Mouse (Mus musculus) neutrophil, adult 83 days (primary cell): ENCODE results near the gene Ppp1r27. TPM values are rescaled to one million over a fixed set of nuclear protein-coding genes. Genes with fewer than 3 reads are reported as not detected.

Source experiments
- total RNA-seq, 2 experiments: library from RNA; stranded (reverse); gene quantifications; one replicate each; pipeline ENCODE4 v1.2.4; 2023

Ppp1r27 gene
- under 1 TPM in 1 of 2 experiments, not detected in 1; 0.75 TPM for total RNA-seq

DNA sequence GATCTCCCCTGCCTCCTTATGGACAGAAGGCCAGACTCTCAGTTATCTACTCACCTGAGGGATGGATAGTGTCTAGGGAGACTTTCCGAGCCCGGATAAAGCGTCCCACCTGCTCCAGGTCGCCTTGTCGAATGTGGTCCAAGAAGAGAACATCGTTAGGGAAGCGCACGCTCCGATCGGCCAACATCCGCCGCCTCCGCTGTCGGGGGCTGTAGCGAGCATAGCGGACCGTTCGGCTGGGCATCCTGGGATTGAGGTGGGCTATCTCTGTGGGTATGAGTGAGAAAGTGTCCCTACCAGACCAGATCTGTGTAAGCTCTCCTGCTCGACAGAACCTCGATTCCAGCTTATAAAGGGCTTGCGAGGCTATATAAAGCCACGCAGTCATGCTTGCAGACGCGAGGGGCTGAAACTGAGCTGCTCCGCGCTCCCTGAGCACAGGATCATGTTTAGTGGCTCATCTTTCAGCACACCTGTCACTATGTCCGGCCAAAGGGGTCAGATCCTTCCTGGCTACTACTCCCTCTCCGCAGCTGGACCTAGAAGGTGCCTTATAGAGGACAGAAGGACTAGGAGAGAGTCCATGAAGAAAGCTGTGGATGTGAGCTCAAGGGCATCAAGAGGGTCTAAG lies at the start of gene Ppp1r27:
Gene Ppp1r27, minus strand, starts transcription at position 323 of the 631 bp plus-strand sequence.

DNA sequence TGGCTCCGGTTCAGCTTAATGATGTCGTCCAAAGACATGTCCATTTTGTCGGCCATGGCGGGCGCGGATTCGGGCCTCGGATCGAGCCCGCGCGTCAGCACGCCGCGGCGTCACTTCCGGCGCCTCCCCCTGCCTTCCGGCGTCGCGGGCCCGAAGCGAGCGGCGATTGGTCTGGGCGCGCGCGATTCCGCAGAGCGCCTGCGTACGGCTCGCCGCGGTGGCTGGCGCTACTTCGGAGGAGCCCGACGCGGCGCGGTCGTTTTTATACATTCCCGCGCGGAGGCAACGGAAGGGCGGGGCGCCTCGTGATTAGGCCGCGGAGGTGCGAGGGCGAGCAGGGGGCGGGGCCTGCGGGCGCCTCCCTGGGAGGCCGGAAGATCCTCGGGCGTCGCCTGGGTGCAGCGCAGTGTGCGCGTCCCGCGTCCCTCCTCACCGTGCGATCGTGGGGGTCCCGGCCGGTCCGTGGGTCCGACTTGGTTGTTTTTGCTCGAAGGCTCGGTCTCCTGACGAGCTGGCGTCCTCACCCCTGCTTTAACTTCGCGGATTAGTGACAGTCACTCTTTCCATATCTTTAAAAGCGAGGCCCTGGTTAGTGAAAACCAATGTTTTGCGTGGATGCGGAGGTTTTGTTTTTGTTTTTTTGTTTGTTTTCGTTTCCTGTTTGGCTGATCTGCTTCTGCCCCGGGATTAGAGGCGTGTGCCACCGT lies 47.5 kb upstream of the Ppp1r27 start, which contains the start of the genes Alyref and Anapc11:
Gene Alyref, minus strand, starts transcription at position 83 of the 707 bp plus-strand sequence.
Gene Anapc11, plus strand, starts transcription at position 139 of the 707 bp plus-strand sequence.

DNA sequence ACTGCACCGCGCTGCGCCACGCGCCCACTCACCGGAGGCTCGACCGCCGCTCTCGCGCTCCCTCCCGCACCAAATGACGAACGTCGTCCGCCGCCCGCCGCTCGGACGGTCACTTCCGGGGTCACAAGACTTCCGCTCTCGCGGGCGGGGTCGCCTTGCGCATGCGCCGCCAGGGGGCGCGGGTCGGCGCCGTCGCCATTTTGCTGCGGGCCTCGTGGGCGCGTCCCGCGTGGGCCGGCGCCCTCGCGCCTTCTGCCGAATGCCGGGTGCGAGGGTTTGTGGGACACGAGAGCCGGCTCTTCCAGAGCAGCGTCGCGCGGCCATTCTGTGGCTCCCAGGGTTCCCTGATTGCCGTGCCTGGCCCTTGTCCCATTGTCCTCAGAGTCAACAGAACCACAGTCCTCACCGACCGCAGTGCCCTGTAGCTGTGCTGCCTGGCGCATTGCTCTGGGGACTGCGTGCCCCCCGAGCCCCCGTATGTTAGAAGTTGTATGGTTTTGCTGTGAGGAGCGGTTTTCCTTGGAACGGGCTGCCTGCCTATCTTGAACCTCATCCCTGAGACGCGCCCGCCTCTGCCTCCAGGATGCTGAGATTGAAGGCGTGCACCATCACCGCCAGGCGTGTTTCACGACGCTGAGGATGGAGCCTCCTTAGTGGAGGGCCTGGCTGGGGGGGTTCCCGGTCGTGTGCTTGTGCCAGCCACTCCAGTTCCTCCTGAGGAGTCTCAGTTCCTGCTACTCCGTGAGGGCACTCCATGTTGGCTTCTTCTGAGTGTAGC lies 30.7 kb upstream of the Ppp1r27 start, which contains the start of gene Arhgdia:
Gene Arhgdia, minus strand, starts transcription at position 135 of the 778 bp plus-strand sequence.

DNA sequence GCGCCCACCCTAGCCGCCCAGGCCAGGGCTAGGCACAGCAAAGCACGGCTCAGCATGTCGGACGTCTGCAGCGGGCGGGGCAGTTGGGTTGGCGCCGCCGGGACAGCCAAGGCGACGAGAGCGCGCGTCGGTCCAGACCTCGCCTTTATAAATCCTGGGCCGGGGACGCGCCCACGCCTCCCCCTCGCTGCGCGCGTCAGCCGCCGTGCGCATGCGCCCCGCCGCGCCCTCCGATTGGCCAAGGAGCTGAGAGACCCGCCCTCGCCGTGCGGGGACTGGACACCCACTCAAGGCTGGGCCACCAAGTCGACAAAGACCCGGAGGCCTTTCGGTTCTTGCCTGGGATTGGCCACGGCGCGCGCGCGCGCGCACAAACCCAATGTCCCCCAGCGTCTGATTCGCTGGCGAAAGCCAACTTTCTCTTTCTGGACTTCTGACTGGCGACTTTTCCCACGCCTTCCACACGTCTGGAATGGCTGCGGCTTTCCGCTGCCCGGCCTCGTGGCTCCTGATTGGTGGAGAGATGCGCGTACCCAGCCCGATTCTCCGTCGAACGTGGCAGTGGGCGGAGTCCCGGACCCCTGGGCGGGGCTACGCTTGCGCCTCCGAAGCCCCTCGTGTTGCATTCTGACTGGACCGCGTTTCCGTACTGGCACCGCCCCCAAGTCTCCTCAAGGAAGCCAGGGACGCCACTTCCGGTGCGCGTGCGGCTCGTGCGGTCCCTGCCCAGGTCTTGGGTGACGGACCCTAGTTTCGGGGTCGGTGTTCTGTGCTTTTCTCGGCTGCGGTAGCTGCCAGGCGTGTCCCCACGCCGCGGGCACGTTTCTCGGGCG lies 22.0 kb upstream of the Ppp1r27 start, which contains the start of gene P4hb:
Gene P4hb, minus strand, starts transcription at position 502 of the 833 bp plus-strand sequence.

DNA sequence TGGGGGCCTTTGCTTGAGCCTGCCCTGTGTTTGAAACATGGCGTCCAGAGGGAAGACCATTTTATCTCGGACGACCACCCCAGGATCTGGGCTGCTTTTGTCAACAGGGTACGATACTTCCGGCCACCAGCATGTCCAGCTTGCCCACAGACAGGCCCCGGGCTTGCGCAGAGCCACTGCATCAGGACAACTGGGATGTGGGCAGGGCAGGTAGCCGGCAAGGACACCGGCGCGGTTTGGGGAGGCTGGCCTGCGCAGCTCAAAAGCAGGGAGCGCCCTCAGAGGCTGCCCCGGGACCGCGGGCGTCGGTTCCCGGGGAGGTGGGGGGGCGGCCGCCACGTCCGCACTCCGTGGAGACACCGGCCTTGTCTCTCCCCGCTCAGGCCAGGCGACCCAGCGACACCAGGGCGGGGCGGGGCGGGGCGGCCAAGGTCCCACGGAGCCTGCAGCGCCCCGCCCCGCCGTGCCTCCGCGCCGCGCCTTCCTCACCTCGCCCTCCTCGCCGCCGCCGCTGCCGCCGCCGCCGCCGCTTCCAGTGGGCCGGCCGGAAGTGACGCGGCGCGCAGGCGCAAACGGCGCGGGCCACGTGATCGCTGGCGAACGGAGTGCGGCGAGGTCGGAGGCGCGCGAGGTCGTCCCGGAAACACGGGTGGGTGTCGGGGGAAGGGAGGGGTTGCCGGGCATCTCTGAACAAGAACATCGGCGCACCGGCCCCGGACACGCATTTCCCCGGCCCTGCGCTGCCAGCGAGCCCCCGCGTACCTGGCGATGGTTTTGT lies 1.6 kb downstream of the Ppp1r27 start, which contains the start of gene Mcrip1:
Gene Mcrip1, minus strand, starts transcription at position 560 of the 778 bp plus-strand sequence.

DNA sequence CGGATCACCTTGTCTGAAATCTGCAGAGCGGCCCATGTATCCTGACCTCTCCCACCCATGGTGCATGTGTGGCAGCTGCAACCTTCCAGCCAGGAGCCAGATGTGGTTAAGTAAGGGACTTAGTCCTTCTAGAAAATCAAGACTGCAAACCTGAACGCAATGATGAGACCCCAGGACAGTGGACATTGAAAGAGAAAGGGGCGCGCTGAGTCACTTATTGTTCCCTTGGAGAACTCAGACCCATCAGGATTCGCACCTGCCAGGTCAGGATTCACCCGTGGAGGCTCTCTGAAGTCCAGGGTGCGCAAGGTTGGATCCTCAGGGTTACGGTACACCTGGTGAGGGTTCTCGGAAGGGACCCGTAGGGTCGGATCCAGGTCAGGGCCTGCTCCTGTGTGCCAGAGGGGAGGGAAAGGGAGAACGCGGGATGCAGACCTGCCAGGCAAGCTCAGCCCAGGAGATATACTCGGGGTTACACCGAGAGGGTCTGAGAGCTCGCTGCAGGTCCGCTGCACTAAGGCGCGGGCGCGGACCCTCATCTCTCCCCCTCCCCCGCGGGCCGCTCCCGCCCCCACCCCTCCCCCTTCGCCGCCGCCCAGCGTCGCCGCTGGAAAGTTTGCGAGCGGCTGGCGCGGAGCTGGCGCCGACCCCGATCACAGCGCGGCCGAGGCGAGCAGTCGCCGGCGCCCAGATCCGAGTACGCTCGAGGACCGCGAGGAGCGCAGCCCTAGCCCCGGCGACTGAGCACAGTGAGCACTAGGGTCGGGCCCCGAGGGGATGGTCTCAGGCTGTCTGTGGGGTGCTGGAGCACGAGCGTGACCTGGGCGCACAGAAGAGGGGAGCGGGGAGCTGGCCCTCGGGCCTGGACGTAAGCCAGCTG lies 20.6 kb downstream of the Ppp1r27 start, which contains the start of gene Gcgr:
Gene Gcgr, plus strand, starts transcription at position 615 of the 880 bp plus-strand sequence.

Other genes with a start within 250 kb of the Ppp1r27 start
- gene Actg1, start 202.6 kb downstream of the Ppp1r27 start, total RNA-seq: 1,000 to 10,000 TPM; 3,735 to 3,853 TPM
- gene Fscn2, start 189.6 kb downstream of the Ppp1r27 start, total RNA-seq: under 1 TPM; 0.53 to 0.61 TPM
- 10 to 100 TPM; 11.2 to 13.9 TPM for gene Faap100, start 172.4 kb downstream of the Ppp1r27 start, total RNA-seq
- 10 to 100 TPM; 48.6 to 50.6 TPM for gene Nploc4, start 113.4 kb downstream of the Ppp1r27 start, total RNA-seq
- 1 to 10 TPM in 1 of 2 experiments, not detected in 1; 6.7 TPM for gene Tspan10, start 108.5 kb downstream of the Ppp1r27 start, total RNA-seq
- gene Pde6g, start 97.6 kb downstream of the Ppp1r27 start, total RNA-seq: not detected
- 1 to 10 TPM; 4.1 to 7.9 TPM for gene Oxld1, start 93.1 kb downstream of the Ppp1r27 start, total RNA-seq
- gene Ccdc137, start 93.0 kb downstream of the Ppp1r27 start, total RNA-seq: 10 to 100 TPM; 12.4 to 14.5 TPM
- gene Arl16, start 83.5 kb downstream of the Ppp1r27 start, total RNA-seq: 10 to 100 TPM in 1 of 2 experiments, 1 to 10 TPM in 1; 8.7 to 10.5 TPM
- gene Mrpl12, start 66.5 kb downstream of the Ppp1r27 start, total RNA-seq: 10 to 100 TPM; 18.3 to 23.1 TPM
- gene Slc25a10, start 59.3 kb downstream of the Ppp1r27 start, total RNA-seq: 10 to 100 TPM; 16.4 to 19.3 TPM
- gene Gcgr, start 20.4 kb downstream of the Ppp1r27 start, total RNA-seq: not detected
- 10 to 100 TPM; 34.2 to 37.3 TPM for gene Mcrip1, start 1.4 kb downstream of the Ppp1r27 start, total RNA-seq
- 100 to 1,000 TPM; 266 to 274 TPM for gene P4hb, start 22.1 kb upstream of the Ppp1r27 start, total RNA-seq
- gene Arhgdia, start 30.5 kb upstream of the Ppp1r27 start, total RNA-seq: 100 to 1,000 TPM; 361 to 393 TPM
- 100 to 1,000 TPM; 143 to 147 TPM for gene Alyref, start 47.2 kb upstream of the Ppp1r27 start, total RNA-seq
- gene Anapc11, start 47.3 kb upstream of the Ppp1r27 start, total RNA-seq: 10 to 100 TPM; 49.3 to 52.8 TPM
- 1 to 10 TPM; 1.2 to 1.5 TPM for gene Npb, start 57.3 kb upstream of the Ppp1r27 start, total RNA-seq
- 10 to 100 TPM; 37.2 to 38.3 TPM for gene Pcyt2, start 66.8 kb upstream of the Ppp1r27 start, total RNA-seq
- gene Sirt7, start 74.1 kb upstream of the Ppp1r27 start, total RNA-seq: 100 to 1,000 TPM; 119 to 120 TPM
- gene Mafg, start 82.5 kb upstream of the Ppp1r27 start, total RNA-seq: 100 to 1,000 TPM; 107 to 135 TPM
- gene Pycr1, start 92.6 kb upstream of the Ppp1r27 start, total RNA-seq: 1 to 10 TPM; 1.1 to 1.2 TPM
- not detected for gene Myadml2, start 97.0 kb upstream of the Ppp1r27 start, total RNA-seq
- under 1 TPM in 1 of 2 experiments, not detected in 1; 0.39 TPM for gene Notum, start 110.0 kb upstream of the Ppp1r27 start, total RNA-seq
- 10 to 100 TPM; 85.4 to 88.2 TPM for gene Aspscr1, start 121.8 kb upstream of the Ppp1r27 start, total RNA-seq
- 10 to 100 TPM; 33.5 to 39.0 TPM for gene Cenpx, start 162.6 kb upstream of the Ppp1r27 start, total RNA-seq
- 10 to 100 TPM; 12.8 to 17.1 TPM for gene Lrrc45, start 162.8 kb upstream of the Ppp1r27 start, total RNA-seq
- gene Rac3, start 170.3 kb upstream of the Ppp1r27 start, total RNA-seq: under 1 TPM in 1 of 2 experiments, not detected in 1; 0.33 TPM
- gene Dcxr, start 176.1 kb upstream of the Ppp1r27 start, total RNA-seq: 1 to 10 TPM; 8.3 to 8.5 TPM
- 1 to 10 TPM; 7.3 to 9.0 TPM for gene Cbr2, start 181.0 kb upstream of the Ppp1r27 start, total RNA-seq
- gene Hmga1b, start 211.7 kb upstream of the Ppp1r27 start, total RNA-seq: 10 to 100 TPM; 40.0 to 43.8 TPM
- gene Rfng, start 233.1 kb upstream of the Ppp1r27 start, total RNA-seq: 10 to 100 TPM; 14.0 to 15.3 TPM
- 10 to 100 TPM; 38.0 to 39.9 TPM for gene Gps1, start 233.1 kb upstream of the Ppp1r27 start, total RNA-seq
- 10 to 100 TPM; 31.0 to 32.0 TPM for gene Dus1l, start 245.3 kb upstream of the Ppp1r27 start, total RNA-seq